Mouse (Mus musculus): ENCODE measurements around the gene Arid3a. TPM values are rescaled to one million over a fixed set of nuclear protein-coding genes. Genes with fewer than 3 reads are reported as not detected.
A peak's percentile ranks its signal among the peaks of the same experiment; 100 is the strongest.

Arid3a gene
- polyA plus RNA-seq, 1 experiment from 2014 or later, result 19.4 TPM

- Histone ChIP-seq H3K9ac (ENCODE audit: low read depth, low read length) (0 out of 2 replicates have a peak overlapping the region, but pooled peaks have one; percentile 17), H3K4me2 (ENCODE audit: low read depth, low read length) (no peak overlapping the region), H3K36me3 (ENCODE audit: control insufficient read depth, insufficient read depth, low read length) (peaks cover 21% of the 10 kb centered on the region; the same call in 1 of the 2 replicates), H3K27ac (ENCODE audit: low read length) (no peak overlapping the region), H3K9me3 (ENCODE audit: control insufficient read depth, low read length) (no peaks in the 10 kb centered on the region), H3K4me3 (ENCODE audit: low read length) (no peak overlapping the region), H3K27me3 (replicated peaks; ENCODE audit: control insufficient read depth, insufficient read depth, low read length) (no peaks in the 10 kb centered on the region), H3K4me1 (ENCODE audit: control insufficient read depth, insufficient read depth, low read length) (peaks cover 77% of the 10 kb centered on the region)
- no peak for ATAC-seq
- 70% methylated on average over 9 of the region's 9 CpGs for WGBS
Observed at GRCm38 (mm10) chr10:79931797-79932196, 5.0 kb downstream of the Arid3a start.

- peak overlapping the region; percentile 43 for H3K27ac ChIP-seq (ENCODE audit: low read length)
- H3K36me3 ChIP-seq (ENCODE audit: control insufficient read depth, insufficient read depth, low read length), result peaks cover 21% of the 10 kb centered on the region; the same call in 1 of the 2 replicates
- no peak overlapping the region for H3K4me3 ChIP-seq (ENCODE audit: low read length)
- peak overlapping the region; percentile 21 for H3K9ac ChIP-seq (ENCODE audit: low read depth, low read length)
- 0 out of 2 replicates have a peak overlapping the region, but pooled peaks have one; percentile 6 for H3K4me2 ChIP-seq (ENCODE audit: low read depth, low read length)
- no peaks in the 10 kb centered on the region for H3K27me3 ChIP-seq (replicated peaks; ENCODE audit: control insufficient read depth, insufficient read depth, low read length)
- ATAC-seq, result no peak
- H3K4me1 ChIP-seq (ENCODE audit: control insufficient read depth, insufficient read depth, low read length), result peaks cover 86% of the 10 kb centered on the region
- WGBS, result 27% methylated on average over 8 of the region's 8 CpGs
- no peaks in the 10 kb centered on the region for H3K9me3 ChIP-seq (ENCODE audit: control insufficient read depth, low read length)
Observed at GRCm38 (mm10) chr10:79932736-79933135, 5.9 kb downstream of the Arid3a start.

- Histone ChIP-seq H3K27ac (ENCODE audit: low read length) (peak overlapping the region; percentile 51), H3K9me3 (ENCODE audit: control insufficient read depth, low read length) (no peaks in the 10 kb centered on the region), H3K4me1 (ENCODE audit: control insufficient read depth, insufficient read depth, low read length) (peaks cover 86% of the 10 kb centered on the region), H3K27me3 (replicated peaks; ENCODE audit: control insufficient read depth, insufficient read depth, low read length) (no peaks in the 10 kb centered on the region), H3K9ac (ENCODE audit: low read depth, low read length) (0 out of 2 replicates have a peak overlapping the region, but pooled peaks have one; percentile 25), H3K4me2 (ENCODE audit: low read depth, low read length) (no peak overlapping the region), H3K4me3 (ENCODE audit: low read length) (no peak overlapping the region), H3K36me3 (ENCODE audit: control insufficient read depth, insufficient read depth, low read length) (peaks cover 24% of the 10 kb centered on the region; the same call in 1 of the 2 replicates)
- 61% methylated on average over 9 of the region's 9 CpGs for WGBS
- no peak for ATAC-seq
Observed at GRCm38 (mm10) chr10:79933145-79933679, 6.4 kb downstream of the Arid3a start.

DNA sequence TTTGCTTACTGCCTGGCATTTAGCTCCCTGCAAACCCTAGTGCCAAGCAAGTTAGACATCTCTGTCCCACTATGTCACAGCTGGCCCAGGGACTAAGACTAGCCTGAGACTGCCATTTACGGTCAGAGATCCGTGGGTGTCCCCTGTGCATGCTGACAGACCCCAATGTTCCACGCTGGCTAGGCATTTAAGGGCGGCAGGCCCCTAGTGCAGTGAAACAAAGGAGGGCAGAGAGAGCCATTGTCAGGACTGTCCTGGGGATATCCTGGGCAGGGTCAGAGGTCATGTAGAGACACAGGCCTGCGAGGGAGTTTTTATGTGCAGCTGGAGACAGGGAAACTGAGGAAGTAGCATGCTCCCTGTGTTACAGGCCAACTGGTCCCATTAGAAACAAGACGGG, 7.0 kb downstream of the Arid3a start:
- peaks cover 82% of the 10 kb centered on the region for H3K4me1 ChIP-seq (ENCODE audit: control insufficient read depth, insufficient read depth, low read length)
- 76% methylated on average over 6 of the region's 6 CpGs for WGBS
- H3K4me3 ChIP-seq (ENCODE audit: low read length), result no peak overlapping the region
- peak overlapping the region; percentile 47; the same call in 1 of the 2 replicates for H3K9ac ChIP-seq (ENCODE audit: low read depth, low read length)
- H3K9me3 ChIP-seq (ENCODE audit: control insufficient read depth, low read length), result no peaks in the 10 kb centered on the region
- H3K4me2 ChIP-seq (ENCODE audit: low read depth, low read length), result no peak overlapping the region
- H3K27me3 ChIP-seq (replicated peaks; ENCODE audit: control insufficient read depth, insufficient read depth, low read length), result no peaks in the 10 kb centered on the region
- no peak for ATAC-seq
- H3K36me3 ChIP-seq (ENCODE audit: control insufficient read depth, insufficient read depth, low read length), result peaks cover 24% of the 10 kb centered on the region; the same call in 1 of the 2 replicates
- peak overlapping the region; percentile 49; the same call in 1 of the 2 replicates for H3K27ac ChIP-seq (ENCODE audit: low read length)

DNA sequence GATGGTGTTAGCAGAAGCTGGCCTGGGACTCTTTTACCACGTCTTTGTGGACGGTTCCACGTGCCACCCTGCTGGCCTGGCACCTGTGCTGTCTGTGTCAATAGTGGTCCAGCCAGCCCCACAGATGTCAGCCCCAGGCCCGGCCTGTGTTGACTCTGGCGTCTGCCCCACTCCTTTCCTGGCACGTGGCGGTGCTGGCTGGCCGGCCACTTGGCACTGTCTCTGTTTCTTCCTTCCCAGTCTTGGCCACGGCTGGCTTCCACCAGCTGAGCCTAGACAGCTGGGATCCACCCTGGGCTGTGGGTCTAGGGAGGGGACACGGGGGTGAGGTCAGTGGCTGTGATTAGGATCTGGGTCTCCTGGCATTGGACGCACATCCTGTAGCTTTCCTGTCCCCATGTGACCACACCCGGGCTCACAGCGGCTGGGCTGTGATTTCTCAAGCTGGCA, 7.5 kb downstream of the Arid3a start:
- peak overlapping the region; percentile 47 for H3K9ac ChIP-seq (ENCODE audit: low read depth, low read length)
- no peak overlapping the region for H3K4me3 ChIP-seq (ENCODE audit: low read length)
- peaks cover 24% of the 10 kb centered on the region; the same call in 1 of the 2 replicates for H3K36me3 ChIP-seq (ENCODE audit: control insufficient read depth, insufficient read depth, low read length)
- ATAC-seq, result 0 out of 2 replicates have a peak, but pooled peaks have one; percentile 4
- peak overlapping the region; percentile 49 for H3K27ac ChIP-seq (ENCODE audit: low read length)
- no peaks in the 10 kb centered on the region for H3K9me3 ChIP-seq (ENCODE audit: control insufficient read depth, low read length)
- WGBS, result 45% methylated on average over 13 of the region's 13 CpGs
- no peaks in the 10 kb centered on the region for H3K27me3 ChIP-seq (replicated peaks; ENCODE audit: control insufficient read depth, insufficient read depth, low read length)
- H3K4me1 ChIP-seq (ENCODE audit: control insufficient read depth, insufficient read depth, low read length), result peaks cover 80% of the 10 kb centered on the region
- H3K4me2 ChIP-seq (ENCODE audit: low read depth, low read length), result no peak overlapping the region

GRCm38 (mm10) chr10:79934794-79935569, 8.1 kb downstream of the Arid3a start:
- Histone ChIP-seq H3K27me3 (replicated peaks; ENCODE audit: control insufficient read depth, insufficient read depth, low read length) (no peaks in the 10 kb centered on the region), H3K36me3 (ENCODE audit: control insufficient read depth, insufficient read depth, low read length) (peaks cover 26% of the 10 kb centered on the region; the same call in 1 of the 2 replicates), H3K9ac (ENCODE audit: low read depth, low read length) (no peak overlapping the region), H3K27ac (ENCODE audit: low read length) (no peak overlapping the region), H3K9me3 (ENCODE audit: control insufficient read depth, low read length) (no peaks in the 10 kb centered on the region), H3K4me1 (ENCODE audit: control insufficient read depth, insufficient read depth, low read length) (peaks cover 78% of the 10 kb centered on the region), H3K4me2 (ENCODE audit: low read depth, low read length) (no peak overlapping the region), H3K4me3 (ENCODE audit: low read length) (no peak overlapping the region)
- no peak for ATAC-seq
- WGBS, result 85% methylated on average over 16 of the region's 16 CpGs

GRCm38 (mm10) chr10:79936284-79936910, 9.6 kb downstream of the Arid3a start:
- peak overlapping the region; percentile 28 for H3K4me2 ChIP-seq (ENCODE audit: low read depth, low read length)
- peaks cover 21% of the 10 kb centered on the region; the same call in 1 of the 2 replicates for H3K36me3 ChIP-seq (ENCODE audit: control insufficient read depth, insufficient read depth, low read length)
- peak; percentile 10; the same call in 1 of the 2 replicates for ATAC-seq
- no peaks in the 10 kb centered on the region for H3K9me3 ChIP-seq (ENCODE audit: control insufficient read depth, low read length)
- peak overlapping the region; percentile 85 for H3K27ac ChIP-seq (ENCODE audit: low read length)
- WGBS, result 47% methylated on average over 10 of the region's 10 CpGs
- H3K9ac ChIP-seq (ENCODE audit: low read depth, low read length), result peak overlapping the region; percentile 46; the same call in 1 of the 2 replicates
- no peaks in the 10 kb centered on the region for H3K27me3 ChIP-seq (replicated peaks; ENCODE audit: control insufficient read depth, insufficient read depth, low read length)
- peaks cover 70% of the 10 kb centered on the region for H3K4me1 ChIP-seq (ENCODE audit: control insufficient read depth, insufficient read depth, low read length)
- peak overlapping the region; percentile 3; the same call in 1 of the 2 replicates for H3K4me3 ChIP-seq (ENCODE audit: low read length)

DNA sequence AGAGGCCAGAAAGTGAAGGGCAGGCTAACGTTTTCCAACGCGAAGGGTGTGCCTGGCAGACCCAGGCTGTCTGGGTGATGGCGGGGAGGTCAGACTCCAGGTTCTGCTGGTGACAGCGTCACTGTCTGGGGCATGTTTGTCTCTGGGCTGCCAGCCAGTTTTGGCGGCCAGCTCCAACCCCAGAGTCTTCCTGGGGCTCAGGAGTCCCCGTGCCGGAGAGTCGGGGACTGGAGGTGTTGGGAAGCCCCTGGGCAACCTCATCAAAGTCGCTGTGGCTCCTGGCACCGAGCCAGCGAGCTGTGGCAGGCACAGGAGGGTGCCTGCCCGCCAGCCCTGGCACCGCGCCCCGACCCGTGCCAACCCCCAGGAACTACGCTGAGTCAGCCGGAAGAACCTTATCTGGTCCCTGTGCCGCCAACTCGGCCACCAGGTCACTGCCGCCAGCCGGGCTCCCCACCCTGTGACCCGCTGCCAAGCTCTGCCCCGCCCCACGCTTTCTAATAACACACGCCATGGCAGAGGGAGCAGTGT, 10.1 kb downstream of the Arid3a start:
- peak overlapping the region; percentile 85 for H3K27ac ChIP-seq (ENCODE audit: low read length)
- peak; percentile 54 for ATAC-seq
- WGBS, result 45% methylated on average over 27 of the region's 27 CpGs
- H3K4me1 ChIP-seq (ENCODE audit: control insufficient read depth, insufficient read depth, low read length), result peaks cover 64% of the 10 kb centered on the region
- H3K4me2 ChIP-seq (ENCODE audit: low read depth, low read length), result peak overlapping the region; percentile 28
- H3K9me3 ChIP-seq (ENCODE audit: control insufficient read depth, low read length), result no peaks in the 10 kb centered on the region
- peak overlapping the region; percentile 3; the same call in 1 of the 2 replicates for H3K4me3 ChIP-seq (ENCODE audit: low read length)
- H3K27me3 ChIP-seq (replicated peaks; ENCODE audit: control insufficient read depth, insufficient read depth, low read length), result no peaks in the 10 kb centered on the region
- peaks cover 16% of the 10 kb centered on the region; the same call in 1 of the 2 replicates for H3K36me3 ChIP-seq (ENCODE audit: control insufficient read depth, insufficient read depth, low read length)
- H3K9ac ChIP-seq (ENCODE audit: low read depth, low read length), result peak overlapping the region; percentile 46; the same call in 1 of the 2 replicates
